Mouse (Mus musculus) yolk sac, embryonic 10.5 days (tissue): ENCODE results near the gene Tbc1d19.

Source experiments
- DNase-seq: peaks from one replicate; pipeline ENCODE4 v3.0.0-alpha.2; 2017; ENCODE audit warnings: low spot score

Tbc1d19 gene

GRCm38 (mm10) chr5:53809115-53809991, at the start of gene Tbc1d19:
Tbc1d19 (plus strand) TSS chr5:53809606.
- DNase-seq = peak; percentile 83

DNA sequence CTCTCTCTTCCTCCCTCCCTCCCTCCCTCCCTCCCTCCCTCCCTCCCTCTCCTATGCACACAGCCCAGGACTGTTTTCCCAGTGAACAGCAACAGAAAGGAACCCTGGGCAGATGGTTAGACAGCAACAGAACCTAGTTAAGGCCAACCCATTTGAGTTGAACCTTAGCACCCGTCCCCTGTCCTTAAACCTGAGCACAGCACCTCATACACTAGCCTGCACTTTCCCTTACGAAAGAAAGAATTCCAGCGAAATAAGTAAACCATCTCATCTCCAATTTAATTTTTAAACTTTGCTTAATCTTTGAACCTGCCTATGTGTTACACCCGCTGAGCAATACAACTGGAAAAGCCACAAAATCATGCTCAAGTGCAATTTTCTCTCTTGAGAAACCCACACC, 49.5 kb upstream of the Tbc1d19 start:
- no peak for DNase-seq

GRCm38 (mm10) chr5:53760914-53761313, 48.5 kb upstream of the Tbc1d19 start:
- no peak for DNase-seq

DNA sequence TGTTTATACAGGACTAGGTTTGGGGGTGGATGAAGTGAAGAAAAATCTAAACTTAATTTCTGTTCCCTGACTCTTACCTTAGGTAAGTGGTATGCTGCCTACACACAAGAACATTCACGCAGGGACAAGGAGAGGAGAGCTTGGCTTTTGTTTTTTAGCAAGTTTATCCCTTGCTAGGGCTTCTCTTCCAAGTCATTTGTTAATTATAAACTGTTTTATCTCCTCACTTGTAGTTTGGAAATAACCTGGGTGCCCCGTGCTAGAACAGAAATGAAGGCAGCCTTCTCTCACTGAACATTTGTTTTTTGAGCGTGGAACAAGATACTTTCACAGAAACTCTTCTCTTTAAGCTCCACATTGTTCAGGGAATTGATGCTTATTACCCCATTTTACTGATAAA, 48.1 kb upstream of the Tbc1d19 start:
- DNase-seq = no peak

DNA sequence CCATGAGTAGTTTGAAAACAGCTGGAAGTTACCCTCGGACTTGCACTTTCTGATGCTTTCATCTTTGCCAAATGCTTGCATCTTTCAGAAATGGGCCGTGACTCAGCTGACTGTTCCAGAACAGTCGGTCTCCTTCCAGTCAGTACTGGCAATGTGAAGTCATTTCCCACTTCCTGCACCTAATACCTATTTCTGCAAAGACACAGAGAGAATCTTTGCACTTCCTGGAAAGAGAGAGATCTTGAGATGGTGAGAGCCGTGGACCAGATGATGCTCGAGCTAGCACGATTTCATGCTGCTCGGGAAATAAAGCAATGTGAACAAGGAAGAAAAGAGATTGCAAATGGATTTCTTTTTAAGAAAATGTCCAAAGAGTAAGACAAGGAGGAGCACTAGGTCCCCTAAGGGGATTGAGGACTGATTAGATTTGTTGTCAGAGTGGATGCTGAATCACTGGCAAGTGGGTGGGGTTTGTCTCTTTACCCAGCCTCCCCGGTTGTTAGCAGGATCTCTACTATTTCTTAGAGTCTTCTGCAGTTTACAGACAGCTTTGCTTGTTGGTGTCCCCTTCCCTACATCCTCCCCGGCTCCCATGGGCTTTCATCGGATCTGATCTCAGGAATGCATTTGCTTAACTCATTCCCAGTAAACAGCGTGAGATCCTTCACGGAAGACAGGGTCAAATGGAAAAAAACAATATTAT, 24.4 kb upstream of the Tbc1d19 start:
- no peak for DNase-seq

GRCm38 (mm10) chr5:53801379-53801778, 8.0 kb upstream of the Tbc1d19 start:
- no peak for DNase-seq

GRCm38 (mm10) chr5:53819711-53820110, 10.3 kb downstream of the Tbc1d19 start:
- DNase-seq = no peak

DNA sequence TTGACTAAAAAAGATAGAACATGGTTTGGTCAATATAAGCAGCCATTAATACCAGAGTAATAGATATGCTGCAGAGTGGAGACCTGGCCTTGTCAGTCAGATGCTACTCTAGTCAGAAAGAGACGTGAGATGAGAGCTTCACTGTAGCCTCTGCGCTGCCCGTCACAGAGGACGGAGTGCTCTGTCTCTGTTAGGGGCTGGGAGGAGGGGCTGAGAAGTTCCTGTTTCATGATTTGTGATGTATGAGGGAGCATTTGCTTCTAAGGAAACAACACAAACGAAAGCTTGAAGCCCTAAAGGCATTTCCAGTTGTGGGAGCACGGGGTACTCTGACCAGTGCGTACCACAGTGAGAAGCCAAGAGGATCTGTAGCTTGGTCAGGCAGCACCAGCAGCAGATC, 16.5 kb downstream of the Tbc1d19 start:
- DNase-seq = no peak

GRCm38 (mm10) chr5:53834489-53834888, 25.1 kb downstream of the Tbc1d19 start:
- DNase-seq = no peak

- no peak for DNase-seq
Observed at GRCm38 (mm10) chr5:53841256-53841655, 31.9 kb downstream of the Tbc1d19 start.

- no peak for DNase-seq
Observed at GRCm38 (mm10) chr5:53848294-53848942, 39.0 kb downstream of the Tbc1d19 start.

DNA sequence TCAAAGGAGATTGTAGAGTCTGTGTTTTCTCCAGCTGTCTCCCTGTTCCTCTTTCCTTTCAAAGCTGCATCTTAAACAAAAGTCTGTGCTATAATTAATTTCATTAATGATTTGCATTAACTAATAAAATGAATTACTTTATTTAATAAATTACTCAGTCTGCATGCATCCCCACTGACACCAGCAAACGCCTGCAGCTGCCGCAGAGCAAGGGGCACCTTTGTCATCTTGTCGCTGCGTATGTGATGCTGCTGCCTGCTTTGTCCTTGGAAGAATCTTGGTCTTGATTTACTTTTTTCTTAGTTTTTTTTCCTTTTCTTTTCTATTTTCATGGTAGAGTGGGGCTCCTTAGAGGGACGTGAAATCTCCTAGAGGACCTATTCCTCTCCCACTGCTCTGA, 43.2 kb downstream of the Tbc1d19 start:
- no peak for DNase-seq

- DNase-seq = no peak
Observed at GRCm38 (mm10) chr5:53854561-53854960, 45.2 kb downstream of the Tbc1d19 start.

DNA sequence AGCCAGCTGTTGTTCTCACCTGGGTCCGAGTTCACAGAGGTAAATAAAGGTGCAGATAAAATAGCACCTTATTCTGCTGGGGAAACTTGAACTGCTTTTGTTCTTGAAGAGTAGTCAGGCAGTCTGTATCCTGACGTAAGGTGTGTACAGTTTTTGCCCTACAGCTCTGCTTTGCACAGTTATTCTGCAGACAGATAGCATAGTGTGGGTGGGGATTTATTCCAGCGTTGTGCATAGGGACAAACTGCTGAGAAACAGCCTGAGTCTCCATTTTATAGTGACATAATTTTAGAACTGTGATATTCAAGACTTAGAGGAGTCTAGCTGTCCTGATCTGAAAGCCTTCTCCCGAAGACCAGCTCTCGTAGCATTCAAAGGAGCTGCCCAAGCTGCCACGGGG, 46.6 kb downstream of the Tbc1d19 start:
- DNase-seq = no peak

DNA sequence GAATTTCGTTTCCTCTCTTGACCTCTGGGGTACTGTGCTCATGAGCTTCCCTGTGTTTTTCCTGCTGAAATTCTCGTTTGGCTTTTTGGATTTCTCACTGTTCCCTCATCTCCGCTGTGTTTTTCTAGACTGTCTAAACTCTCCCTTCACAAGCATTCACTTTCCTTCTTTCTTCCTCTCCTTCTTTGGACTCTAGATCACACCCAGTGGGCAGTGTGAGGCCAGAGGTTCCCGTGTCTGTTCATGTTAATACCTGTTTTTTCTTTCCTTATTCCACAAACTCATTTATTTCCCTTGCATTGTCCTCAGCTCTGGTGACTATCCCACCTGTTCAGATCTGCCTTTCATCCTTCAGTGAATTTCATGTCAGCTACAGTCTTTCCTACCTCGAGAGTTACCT, 55.7 kb downstream of the Tbc1d19 start:
- DNase-seq = no peak

- no peak for DNase-seq
Observed at GRCm38 (mm10) chr5:53865991-53866390, 56.6 kb downstream of the Tbc1d19 start.

DNA sequence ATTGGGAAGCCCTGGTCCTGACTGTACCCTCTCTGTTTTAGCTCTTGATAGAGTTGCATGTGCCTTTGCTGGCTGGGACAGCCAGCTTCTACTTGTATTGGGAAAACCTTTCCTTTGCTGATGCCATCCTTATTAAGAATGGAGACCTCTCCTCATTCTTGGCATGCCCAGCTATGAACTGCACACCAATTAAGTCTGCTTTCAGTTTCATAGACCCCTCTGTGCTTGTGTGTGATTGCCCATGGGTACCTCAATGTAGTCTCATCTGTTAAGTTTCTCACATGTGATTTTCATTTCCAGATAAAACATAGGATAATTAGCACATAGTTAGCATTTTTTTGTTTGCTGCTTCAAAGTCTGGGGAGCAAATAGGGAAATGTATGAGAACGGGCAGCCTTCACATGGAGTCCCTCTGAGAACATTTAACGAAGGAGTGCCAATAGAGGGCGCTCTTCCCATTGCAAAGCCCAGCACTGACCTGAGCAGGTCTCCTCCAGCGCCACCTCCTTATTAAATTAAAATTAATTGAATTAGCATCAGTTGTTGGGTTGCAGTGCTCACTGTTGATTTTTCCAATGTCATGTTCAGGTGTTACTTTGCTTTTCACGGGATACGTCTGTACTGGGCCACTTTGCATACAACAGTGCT, 62.4 kb downstream of the Tbc1d19 start:
- peak; percentile 19 for DNase-seq

- no peak for DNase-seq
Observed at GRCm38 (mm10) chr5:53874966-53875365, 65.6 kb downstream of the Tbc1d19 start.

DNA sequence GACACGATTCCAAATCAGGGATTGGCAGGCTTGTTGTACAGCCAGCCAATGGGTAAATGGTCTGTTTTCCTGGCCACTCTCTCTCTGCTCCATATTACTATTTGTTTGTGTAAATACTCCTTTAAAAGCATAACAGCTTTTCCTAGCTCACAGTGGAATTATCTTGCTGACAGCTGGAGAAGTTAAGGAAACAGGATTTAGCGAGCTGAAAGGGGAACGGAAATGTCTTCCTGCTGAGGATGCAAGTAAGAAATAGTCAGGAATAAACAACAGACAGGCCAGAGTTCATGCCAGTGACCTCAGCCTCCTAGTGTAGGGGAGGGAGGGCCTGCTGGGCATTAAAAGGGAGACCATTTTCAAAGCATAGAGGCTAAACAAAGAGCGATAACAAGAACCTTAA, 71.3 kb downstream of the Tbc1d19 start:
- DNase-seq = peak; percentile 23

- no peak for DNase-seq
Observed at GRCm38 (mm10) chr5:53881381-53881990, 72.1 kb downstream of the Tbc1d19 start.

DNA sequence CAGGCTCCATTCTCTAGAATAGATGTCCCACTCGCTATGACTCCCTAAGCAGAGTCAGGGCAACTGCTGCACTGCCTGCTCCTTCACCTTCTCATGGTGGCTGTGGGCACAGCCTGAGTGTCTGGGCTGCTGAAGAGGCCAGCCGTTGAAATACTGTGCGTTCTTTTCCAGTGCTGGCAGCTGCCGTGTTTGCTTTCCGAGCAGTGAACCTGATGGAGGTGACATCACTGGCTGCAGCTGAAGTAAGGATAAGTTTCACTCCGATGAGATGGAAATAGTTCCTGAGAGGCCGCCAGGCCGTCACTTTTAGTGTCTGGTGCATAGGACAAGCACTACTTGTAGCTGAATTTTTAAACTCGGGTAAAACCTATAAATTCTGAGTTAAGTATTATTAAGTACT, 92.0 kb downstream of the Tbc1d19 start:
- no peak for DNase-seq

- no peak for DNase-seq
Observed at GRCm38 (mm10) chr5:53902757-53903156, 93.4 kb downstream of the Tbc1d19 start.
